In the genomic region with DNA sequence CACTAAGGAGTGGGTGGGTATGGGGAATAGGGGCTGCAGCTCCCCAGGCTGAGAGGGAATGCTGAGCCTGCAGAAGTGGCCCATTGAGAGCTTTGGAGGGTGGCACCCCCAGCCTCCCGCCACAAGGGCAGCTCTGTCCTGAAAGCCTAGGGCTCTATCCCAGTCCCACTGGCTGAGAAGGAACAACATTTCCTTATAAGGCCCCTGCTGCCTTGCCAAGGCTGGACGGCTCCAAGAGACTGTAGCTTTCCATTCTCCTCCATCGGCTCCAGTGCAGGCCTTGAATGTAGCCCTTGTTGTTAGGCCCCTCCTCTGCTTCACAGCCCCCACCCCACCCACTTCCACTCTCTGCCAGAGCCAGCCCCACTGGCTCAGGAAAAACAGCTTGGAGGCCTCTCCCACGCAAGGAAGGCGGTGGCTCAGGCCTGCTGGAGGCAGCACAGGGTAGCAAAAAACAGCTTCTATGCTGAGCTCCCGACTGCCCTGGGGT, we compare ENCODE assay signal across 9 mouse cellular contexts.
DNase-seq lines count a peak whose midpoint lies in the region; ATAC-seq and TF ChIP-seq lines count a peak whose summit lies in the region.
"Had no signal": no experiment of that assay in that cellular context is flagged by ENCODE, and none has a peak within 500 bp of the region (broad histone marks: within the 10 kb centered on the region; RNA-seq: fewer than 3 reads in every experiment).

No protein-coding gene starts in this region.

- no peak for TF ChIP-seq CTCF in olfactory bulb, adult 2 months (IDR thresholded peaks at IDR 0.05; ENCODE audit: insufficient read depth, low read depth, low read length)

- no peak overlapping the region for H3K9ac ChIP-seq in liver, embryonic 12.5 days
- H3K9ac ChIP-seq: liver, embryonic 13.5 days had no signal

- H3K4me3 ChIP-seq in liver, embryonic 12.5 days = no peak overlapping the region
- H3K4me3 ChIP-seq in olfactory bulb, adult 2 months (ENCODE audit: insufficient read depth, low read depth, low read length) = no peak overlapping the region
- H3K4me3 ChIP-seq: liver, embryonic 13.5 days had no signal

- H3K9me3 ChIP-seq in liver, embryonic 12.5 days (replicated peaks) = no peaks in the 10 kb centered on the region
- H3K9me3 ChIP-seq: liver, embryonic 13.5 days had no signal

- H3K4me1 ChIP-seq in liver, embryonic 12.5 days = no peaks in the 10 kb centered on the region; the same call in 1 of the 2 replicates
- H3K4me1 ChIP-seq in olfactory bulb, adult 2 months (ENCODE audit: control insufficient read depth, insufficient read depth, low read length) = peaks cover 9% of the 10 kb centered on the region
- H3K4me1 ChIP-seq: liver, embryonic 13.5 days had no signal

- WGBS in liver, embryonic 12.5 days (ENCODE audit: insufficient replicate concordance) = 48% methylated on average over 6 of the region's 6 CpGs
- 19% methylated on average over 6 of the region's 6 CpGs for WGBS in olfactory bulb, adult 2 months

- no peaks in the 10 kb centered on the region for H3K36me3 ChIP-seq in liver, embryonic 12.5 days
- H3K36me3 ChIP-seq: liver, embryonic 13.5 days had no signal

- peak; percentile 15; the same call in 1 of the 2 replicates for ATAC-seq in liver, embryonic 12.5 days

- H3K27me3 ChIP-seq in liver, embryonic 12.5 days (replicated peaks) = no peaks in the 10 kb centered on the region
- H3K27me3 ChIP-seq: liver, embryonic 13.5 days had no signal

- no peak overlapping the region for H3K27ac ChIP-seq in liver, embryonic 12.5 days
- peak overlapping the region; percentile 75; the same call in 1 of the 2 replicates for H3K27ac ChIP-seq in olfactory bulb, adult 2 months (ENCODE audit: insufficient read depth, low read depth, low read length)
- H3K27ac ChIP-seq: liver, embryonic 13.5 days had no signal

- DNase-seq in ES-CJ7 (ENCODE audit: low read depth, low spot score) = peak; percentile 23
- DNase-seq in cerebellum, postnatal 14 days = peak; percentile 45 to 60
- DNase-seq in frontal cortex, adult 2 months (ENCODE audit: extremely low spot score in 1 of 2, low spot score in 1 of 2) = peak; percentile 84
- peak; percentile 93 for DNase-seq in heart, postnatal 25 days (ENCODE audit: low spot score)
- DNase-seq in layer of hippocampus, adult 11-12 months (ENCODE audit: low spot score) = peak; percentile 89
- peak; percentile 85 to 86 for DNase-seq in urinary bladder, postnatal 4 days (ENCODE audit: low spot score in 2 of 2)
- DNase-seq: liver, embryonic 13.5 days had no signal

- TF ChIP-seq POLR2A in olfactory bulb, adult 2 months (IDR thresholded peaks at IDR 0.05; ENCODE audit: insufficient read depth, low read depth, low read length) = no peak

- no peak overlapping the region for H3K4me2 ChIP-seq in liver, embryonic 12.5 days
- H3K4me2 ChIP-seq: liver, embryonic 13.5 days had no signal

- intact Hi-C loops in heart, postnatal 25 days (cut with DNase I) = loop anchor here (5.0 kb wide), 3 partner anchors 210 to 780 kb away; no protein-coding TSS in a partner anchor

Comparison
In these comparisons a context has a peak if more than half of its experiments do, and no peak if none do; other contexts are left out.
1. DNase-seq: peak in every context shown above with its lines; median percentile 93 in heart, postnatal 25 days; 89 in layer of hippocampus, adult 11-12 months; 86 in urinary bladder, postnatal 4 days; 84 in frontal cortex, adult 2 months; 52 in cerebellum, postnatal 14 days; 23 in ES-CJ7.